Mouse (Mus musculus) kidney, adult 18-20 months (tissue): ENCODE data around the gene Ankrd52.
"Not testable (repeated sequence)": the region's sequence is repeated elsewhere in the genome, so short reads cannot be mapped to it uniquely, and the experiment has no call there.

Experiments used
- DNase-seq: peaks from one replicate; pipeline ENCODE4 v3.0.0; 2021

Ankrd52 gene

DNA sequence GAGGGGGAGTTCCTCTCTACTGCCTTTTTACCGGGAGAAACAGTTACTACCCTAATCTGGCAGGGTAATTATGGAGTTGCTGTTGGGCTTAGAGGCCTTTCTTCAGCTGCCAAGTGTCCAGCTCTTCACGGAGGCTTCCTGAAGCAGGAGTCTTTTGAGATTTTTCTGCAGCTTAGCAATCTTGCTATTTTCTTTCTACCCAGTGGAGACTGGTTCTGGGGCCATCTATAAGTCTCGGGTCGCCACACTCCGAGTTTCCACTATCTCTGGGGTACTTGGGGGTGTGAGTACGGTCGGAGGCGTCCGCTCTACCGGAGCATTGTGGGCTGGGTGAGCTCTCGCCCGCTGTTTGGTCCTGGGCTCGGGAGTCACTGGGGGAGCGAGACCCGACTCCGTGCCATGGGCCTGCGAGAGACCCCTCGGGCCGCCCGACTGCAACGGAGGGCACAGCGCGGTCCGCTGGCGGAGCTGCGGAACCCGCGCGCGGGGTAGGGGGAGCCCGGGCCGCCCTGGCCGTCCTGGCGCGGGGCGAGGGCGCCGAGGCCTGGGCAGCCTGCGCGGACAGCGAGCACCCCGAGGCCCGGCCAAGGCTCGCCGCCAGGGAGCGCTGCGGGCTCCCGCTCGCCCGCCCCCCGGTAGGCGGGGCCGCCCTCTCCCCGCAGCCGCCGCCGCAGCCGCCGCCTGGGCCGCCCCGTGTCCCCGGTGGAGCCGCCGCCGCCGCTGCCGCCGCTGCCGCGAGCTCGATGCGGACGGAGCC is at the start of gene Ankrd52:
Ankrd52 (plus strand) TSS at position 661 of the 757 bp plus-strand sequence.
- DNase-seq = peak; percentile 91

DNA sequence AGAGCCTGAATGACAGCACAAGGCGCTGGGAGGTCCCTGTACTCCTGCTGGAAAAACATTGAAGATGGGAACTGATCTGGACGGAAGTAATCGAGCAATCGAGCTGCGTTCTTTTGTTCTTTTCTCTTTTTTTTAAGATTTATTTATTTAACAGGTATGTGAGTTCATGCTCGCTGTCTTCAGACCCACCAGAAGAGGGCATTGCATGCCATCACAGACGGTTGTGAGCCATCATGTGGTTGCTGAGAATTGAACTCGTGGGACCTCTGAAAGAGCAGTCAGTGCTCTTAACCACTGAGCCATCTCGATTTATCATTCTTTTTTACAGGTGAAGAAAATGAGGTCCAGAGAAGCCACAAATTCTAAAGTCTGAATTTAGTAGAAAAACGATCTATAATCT is 49.3 kb upstream of the Ankrd52 start:
- DNase-seq = no peak

DNA sequence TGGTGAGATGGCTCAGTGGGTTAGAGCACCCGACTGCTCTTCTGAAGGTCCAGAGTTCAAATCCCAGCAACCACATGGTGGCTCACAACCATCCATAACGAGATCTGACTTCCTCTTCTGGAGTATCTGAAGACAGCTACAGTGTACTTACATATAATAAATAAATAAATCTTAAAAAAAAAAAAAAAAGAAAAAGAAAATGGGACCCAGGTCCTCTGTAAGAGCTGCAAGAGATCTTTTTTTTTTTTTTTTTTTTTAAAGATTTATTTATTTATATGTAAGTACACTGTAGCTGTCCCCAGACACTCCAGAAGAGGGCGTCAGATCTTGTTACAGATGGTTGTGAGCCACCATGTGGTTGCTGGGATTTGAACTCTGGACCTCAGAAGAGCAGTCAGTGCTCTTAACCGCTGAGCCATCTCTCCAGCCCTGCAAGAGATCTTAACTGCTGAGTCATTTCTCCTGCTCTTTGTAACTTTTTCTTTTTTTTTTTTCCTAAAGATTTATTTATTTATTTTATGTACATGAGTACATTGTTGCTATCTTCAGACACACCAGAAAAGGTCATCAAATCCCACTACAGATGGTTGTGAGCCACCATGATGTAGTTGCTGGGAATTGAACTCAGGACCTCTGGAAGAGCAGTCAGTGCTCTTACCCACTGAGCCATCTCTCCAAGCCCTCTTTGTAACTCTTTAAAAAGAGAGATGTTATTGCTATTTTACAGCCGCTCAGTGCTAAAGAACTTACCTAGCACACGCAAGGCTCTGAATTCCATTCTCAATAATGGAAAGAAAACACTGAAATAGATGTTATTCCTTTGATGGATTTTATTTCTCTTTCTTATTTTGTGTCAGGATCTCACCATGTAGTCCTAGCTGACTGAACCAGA is 44.3 kb upstream of the Ankrd52 start:
- DNase-seq = not testable (repeated sequence)

DNA sequence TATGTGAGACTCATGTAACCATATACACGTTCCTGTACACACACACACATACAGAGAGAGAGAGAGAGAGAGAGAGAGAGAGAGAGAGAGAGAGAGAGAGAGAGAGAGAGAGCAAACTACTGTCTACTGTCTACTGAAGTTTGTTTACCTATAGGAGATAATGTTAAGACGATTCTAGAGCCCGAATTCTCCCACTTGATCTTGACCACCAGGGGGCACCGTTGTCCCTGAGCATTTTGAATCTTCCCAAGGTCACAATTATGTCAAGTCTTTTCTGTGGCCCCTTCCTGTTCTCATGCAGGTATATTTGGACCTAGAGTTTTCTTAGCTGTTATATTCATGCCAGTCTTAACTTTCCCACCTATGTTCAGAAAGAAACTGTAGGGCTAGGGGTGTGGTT is 41.3 kb upstream of the Ankrd52 start:
- peak; percentile 86 for DNase-seq

DNA sequence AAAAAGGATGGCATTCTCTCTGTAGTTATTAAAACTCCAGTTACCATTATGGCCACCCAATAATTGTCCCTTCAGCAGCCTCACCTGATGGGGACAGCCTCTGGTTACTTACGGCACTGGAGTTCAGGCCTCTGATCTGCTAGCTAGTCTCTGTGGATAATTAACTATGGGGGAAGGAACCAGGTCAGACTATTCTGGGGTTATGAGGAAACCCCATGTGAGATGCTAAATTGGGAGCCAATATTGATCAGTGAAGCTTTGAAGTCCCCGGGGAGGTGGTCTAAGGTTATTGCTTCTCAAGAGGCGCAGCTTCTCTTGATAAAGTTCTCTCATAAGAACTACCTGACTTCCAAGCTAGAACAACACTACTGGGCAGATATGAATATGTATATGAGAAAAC is 40.7 kb upstream of the Ankrd52 start:
- DNase-seq = no peak

DNA sequence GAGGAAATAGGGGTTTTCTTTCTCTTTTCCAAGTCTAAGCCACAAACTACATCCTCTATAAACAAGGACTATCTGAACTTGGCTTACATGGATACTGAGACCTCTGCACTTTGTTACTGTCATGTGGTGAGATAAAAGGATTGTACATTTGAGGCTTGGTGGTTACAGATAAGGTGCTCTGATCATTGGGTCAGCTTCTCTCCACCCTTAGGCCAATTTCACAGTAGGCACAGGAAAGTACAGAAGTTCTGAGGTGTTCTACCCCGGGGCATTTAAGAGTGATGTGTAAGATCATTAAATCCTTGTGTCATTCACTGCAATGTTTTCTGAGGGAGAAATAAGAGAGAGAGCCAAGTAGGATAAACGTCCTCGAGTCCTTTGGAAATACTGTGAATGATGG is 40.3 kb upstream of the Ankrd52 start:
- no peak for DNase-seq

DNA sequence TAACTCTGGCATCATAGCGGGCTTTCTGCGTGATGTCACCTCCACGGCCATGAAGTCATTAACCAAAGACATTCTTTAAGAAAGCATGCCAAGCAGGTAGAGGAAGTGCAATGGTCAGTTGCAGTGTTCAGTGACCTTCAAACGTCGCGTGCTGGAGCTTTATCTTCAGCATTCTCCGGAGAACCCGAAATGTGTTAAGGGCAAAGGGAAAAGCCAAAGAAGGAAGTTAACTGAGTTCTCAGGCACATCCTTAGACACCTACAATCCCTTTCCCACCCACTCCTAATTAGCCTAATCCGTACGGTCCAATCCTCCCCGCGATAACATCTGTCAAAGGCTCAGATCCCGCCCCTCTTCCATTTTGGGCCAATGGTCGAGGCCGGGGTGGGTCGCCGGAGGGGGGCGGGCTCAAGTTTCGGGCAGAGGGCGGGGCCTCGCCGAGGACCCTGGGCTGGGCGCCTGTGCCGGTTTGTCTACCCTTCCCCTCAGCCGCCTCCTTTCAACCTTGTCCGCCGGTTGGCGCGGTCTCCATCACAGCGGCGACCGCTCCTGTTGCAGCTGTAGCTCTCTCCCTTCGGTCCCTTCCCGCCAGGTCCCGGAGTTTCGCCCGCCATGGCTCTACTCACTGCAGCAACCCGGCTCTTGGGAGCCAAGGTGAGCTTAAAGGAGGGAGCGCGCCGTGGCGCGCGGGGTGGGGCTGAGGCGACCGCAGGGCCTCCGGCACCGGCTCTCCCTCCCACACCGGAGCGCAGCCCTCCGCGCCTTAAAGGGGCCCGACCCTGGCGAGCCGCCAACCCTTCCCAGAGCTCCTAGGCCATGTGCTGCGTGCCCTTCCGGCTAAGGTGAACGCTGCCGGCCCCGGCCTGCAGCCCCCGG is 39.4 kb upstream of the Ankrd52 start, which contains the start of gene Cs:
Cs (plus strand) TSS at position 429 of the 876 bp plus-strand sequence.
- peak; percentile 97 for DNase-seq

DNA sequence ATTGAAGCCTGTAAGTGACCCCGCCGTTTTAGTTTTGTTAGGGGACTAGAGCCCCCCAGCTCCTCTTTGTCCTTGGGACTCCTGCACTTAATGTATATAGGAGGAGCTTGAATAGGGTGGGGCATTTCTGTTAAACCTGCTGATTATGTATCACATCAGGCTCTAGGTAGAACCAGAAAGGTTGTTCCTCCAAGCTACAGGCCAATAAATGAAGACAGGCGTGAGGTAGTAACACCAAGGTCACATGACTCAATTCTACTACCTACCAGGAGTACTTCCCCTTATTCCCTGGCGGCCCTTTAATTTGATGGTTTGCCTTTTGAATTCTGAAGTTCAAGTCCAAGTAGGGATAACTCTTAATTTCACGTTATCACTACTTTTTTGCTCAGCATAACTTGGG is 38.5 kb upstream of the Ankrd52 start:
- no peak for DNase-seq

DNA sequence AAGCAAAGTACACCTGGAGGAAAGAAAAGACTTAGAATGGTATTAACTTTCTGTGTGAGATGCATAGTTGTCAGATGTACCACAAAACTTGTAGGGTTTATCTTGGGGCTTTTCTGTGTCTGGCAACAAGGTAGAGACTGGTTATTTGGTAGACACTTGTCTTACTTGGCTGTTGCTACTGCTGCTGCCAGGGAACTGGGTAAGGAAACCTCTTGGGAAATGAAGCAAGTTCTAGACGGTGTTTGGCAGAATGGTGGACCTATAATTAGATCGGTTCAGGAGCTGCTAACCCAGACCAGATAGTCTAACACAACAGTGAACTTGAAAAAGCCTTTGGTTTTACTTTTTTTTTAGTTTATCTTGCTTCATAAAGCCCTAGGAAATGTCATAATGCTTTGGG is 38.0 kb upstream of the Ankrd52 start:
- no peak for DNase-seq

DNA sequence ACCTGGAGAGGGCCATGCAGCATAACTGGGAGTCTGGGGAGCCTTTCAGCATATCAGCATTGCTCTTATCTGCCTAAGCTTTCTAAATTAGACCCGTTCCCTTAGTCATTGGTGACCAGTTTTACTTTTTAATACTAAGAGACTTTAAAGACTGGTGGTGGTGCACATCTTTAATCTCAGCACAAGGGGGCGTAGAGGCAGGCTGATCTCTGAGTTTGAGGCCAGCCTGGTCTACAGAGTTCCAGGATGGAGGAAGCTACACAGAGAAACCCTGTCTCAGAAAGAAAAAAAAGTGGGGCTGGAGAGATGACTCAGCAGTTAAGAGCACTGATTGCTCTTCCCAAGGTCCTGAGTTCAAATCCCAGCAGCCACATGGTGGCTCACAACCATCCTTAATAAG is 36.7 kb upstream of the Ankrd52 start:
- no peak for DNase-seq

DNA sequence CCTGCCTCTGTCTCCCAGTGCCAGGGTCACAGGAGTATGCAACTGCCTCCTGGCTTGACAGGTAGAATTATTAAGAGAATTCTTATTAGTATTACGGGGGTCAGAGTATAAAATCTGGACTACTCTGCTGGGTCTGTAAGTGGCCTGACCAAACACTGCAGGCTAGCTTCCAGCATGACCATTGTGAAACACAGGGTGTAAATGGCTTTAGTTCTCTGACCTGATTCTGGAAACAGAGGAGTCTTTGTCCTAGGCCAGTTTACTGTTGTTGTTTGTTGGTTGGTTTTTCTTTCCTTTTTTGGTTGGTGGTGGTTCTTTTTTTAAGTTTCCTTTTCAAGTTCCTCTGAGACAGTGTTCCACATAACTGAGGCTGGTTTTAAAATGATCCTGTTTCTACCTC is 33.5 kb upstream of the Ankrd52 start:
- no peak for DNase-seq

DNA sequence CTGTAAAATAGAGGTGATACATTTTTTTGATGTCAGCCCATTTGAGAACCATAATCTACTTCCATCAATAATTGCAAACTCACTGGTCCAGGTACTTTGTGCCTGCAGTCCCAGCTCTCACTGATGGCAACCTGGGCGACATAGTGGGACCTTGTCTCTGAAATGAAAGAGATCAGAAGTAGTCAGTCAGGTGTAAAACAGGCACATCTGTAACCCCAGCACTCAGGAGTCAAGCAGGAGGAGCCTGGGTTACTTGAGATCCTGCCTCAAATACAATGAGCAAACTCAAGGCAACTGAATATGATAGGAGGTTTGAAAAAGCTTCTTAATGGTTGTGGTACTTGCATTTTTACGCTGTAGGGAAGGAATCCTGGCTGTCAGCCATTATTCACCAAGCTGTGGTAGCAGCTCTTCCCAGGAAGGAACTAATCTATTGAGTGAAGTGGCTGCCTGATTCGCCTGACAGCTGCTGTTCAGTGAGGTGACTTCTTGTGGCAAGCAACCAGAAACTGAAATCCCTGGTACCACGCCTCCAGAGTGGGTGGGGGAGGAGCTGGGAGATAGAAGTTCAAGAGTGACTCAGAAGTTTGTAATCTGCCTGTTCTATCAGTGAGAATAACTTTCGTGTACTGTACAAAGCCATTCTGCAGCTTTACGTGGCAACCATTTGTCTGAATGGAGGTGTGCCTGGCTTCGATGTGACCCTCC is 32.2 kb upstream of the Ankrd52 start:
- DNase-seq = peak; percentile 74

DNA sequence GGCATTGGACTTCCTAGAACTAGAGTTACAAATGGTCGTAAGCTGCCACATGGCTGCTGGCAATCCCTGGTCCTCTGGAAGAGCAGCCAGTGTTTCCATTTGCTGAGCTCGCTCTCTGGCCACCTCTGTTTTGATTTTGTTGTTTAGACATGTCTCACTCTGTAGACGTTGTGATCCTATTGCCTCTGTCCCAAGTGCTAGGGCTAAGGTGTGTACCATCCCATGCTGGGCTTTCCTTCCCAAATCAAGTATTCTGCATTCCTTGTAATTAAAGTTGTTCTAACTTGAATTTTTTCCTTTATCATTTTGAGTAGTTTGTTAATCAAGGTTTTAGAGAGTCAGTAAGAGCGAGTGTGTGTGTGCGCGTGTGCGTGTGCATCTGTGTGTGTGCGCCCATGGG is 29.4 kb upstream of the Ankrd52 start:
- DNase-seq = no peak

DNA sequence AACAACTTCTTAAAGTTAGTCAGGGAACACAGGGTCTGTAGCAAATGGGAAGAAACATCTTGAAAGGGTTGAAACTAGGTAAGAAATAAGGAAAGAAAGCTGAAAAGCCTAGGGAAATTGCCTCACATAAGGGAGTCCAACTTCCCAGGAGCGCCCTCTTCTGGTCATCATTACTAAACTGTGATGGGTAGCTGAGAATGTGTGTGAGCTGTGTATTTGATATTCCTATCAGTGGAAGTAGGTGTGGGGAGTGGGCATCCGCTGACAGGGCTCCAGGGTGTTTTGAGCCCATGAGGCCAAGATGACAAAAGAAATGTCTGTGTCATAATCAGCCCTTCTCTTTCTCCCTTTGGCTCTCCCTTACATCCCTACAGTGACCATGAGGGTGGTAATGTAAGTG is 18.1 kb upstream of the Ankrd52 start:
- peak; percentile 61 for DNase-seq

DNA sequence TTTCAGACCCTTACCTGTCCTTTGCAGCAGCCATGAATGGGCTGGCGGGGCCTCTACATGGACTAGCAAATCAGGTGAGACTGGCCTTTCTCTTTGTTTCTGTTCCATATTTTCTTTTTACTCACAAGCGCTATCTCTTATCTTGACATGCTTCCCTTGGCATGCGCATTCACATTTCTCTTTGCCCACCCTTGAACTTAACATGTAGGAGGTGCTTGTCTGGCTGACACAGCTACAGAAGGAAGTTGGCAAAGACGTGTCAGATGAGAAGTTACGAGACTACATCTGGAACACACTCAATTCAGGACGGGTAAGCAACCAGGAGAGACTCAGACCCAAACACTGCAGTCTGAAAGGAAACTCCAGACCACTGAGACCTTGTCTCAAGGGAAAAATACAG is 17.7 kb upstream of the Ankrd52 start:
- no peak for DNase-seq

DNA sequence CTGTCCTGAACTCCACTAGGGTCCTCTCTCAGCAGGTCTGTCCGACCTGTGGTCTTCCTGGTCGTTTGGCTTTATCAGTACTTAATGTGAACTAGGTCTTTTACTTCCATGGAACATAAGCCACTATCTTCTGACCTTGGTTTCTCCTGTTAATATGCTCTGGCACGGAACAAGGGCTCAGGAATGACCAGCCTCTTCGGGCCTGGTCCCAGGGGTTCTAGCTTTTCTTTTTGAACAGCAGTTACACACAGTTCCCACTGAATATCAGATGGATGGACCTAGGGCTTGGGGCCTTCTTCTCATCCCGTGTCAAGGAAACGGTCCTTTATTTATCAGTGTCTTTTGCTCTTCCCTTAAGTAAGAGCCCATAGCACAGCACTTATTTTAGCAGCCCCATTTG is 15.1 kb upstream of the Ankrd52 start:
- DNase-seq = no peak

DNA sequence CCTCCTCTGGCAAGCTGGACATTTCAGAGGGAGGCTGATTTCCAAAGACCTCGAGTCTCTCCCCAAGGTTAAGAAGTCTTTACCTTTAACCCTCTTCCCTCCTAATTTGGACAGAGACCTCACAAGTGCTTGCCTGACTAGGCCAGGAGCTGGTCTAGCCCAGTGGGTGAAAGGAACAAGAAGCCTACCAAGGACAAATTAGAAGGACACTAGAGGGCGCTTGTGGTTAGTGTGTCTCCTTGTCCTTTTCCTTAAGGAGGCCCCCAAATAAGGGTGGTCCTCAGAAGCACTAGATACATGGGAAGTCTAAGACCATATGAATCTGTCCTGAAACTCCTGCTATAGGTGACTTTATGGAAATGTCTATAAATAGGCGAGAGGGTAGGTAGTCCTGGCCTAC is 14.3 kb upstream of the Ankrd52 start:
- peak; percentile 30 for DNase-seq

DNA sequence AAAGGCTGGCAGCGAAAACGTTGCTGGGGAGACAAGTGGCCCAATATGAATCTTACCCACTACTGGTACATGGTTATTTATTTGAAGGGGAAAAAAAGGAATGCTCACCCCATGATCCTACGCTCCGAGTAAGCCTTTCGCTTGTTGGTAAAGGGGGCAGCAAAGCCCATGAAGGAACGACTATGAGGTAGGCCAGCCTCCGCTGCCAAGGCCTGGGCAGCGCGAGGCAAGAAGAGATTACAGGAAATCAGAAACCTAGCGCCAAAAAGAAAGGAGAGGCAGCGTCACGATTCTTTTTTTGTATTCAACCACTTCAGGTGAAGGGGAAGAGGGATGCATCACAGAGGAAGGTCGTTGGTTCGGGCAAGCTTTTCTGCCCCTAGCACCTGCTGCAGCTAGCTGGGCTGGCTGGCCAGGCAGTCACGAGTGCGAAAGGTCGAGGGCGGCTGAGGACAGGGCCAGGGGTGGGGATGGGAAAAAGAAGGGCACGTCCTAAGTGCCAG is 9.0 kb upstream of the Ankrd52 start:
- no peak for DNase-seq

DNA sequence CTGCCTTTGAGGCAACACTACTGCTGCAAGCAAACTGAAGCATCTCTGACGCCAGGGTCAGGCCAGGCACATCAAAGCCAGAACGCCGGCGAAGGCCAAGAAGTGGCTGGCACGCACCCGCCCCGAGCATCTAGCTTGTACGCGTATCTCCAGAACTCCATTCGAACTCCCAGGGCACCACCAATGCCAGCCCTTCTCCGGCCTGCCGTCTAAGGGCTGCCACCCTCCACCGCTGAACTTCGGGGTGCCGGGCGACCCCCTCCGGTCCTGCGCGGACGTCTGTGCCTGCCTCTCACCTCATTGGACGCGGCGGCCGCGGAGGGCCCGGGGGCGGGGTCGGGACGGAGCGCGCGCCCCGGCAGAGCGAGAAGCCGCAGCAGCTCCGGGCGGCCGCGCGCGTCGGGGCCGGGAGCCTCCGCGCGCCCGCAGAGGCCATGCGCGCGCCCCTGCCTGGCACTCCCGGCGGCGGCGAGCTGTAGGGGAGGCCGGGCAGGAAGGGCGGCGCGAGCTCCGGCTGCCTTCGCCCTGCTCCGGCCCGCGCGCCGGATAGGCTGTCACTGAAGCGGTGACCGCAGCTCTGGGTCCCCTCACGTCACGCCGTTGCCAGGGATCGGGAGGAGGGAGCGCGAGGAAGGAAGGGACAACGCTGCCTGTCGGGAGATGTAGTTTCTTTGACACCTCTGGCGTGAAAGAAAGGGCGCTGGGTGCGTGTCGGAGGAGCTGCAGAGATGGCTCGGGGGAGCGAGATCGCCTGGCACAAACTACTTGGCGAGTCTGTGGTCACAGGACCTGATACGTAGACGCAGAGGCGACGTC is 8.3 kb upstream of the Ankrd52 start, which contains the start of gene Coq10a:
Coq10a (minus strand) TSS at position 596 of the 816 bp plus-strand sequence.
- peak; percentile 92 for DNase-seq

DNA sequence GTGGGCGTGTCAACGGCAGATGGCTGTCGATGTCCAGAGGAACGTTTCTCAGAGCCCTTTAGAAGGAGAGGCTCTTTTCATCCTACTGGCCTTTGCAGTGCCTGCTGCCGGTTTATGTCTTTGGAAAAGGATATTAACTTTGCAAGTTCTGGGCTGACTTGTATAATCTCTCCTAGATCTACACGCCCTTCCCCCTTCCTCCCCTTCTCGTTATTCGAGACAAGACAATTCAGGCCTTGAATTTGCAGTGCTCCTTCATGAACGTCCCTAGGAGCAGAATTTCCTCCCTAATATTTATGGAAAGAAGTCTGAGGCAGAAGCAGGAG is 7.7 kb upstream of the Ankrd52 start:
- DNase-seq = no peak

DNA sequence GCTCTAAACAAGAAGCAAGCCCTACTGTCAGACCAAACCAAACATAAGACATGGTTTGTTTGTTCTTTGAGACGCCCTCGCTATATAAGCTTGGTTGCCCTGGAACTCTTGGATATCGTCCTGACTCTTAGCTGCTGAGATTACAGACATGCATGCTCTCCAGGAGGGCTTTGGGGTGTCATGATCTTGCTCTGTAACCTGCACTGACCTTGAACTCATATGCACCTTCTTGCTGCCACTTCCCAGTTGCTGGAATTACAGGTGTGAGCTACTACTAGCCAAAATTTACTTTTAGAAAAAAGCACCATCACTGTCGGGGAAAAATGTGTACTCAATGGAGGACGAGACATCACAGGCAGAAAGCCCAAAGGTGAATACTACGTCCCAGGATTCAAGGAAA is 7.3 kb upstream of the Ankrd52 start:
- DNase-seq = no peak
